Mouse (Mus musculus) left cerebral cortex, adult 8-10 months (tissue): ENCODE data around the gene Map3k13. TPM values are rescaled to one million over a fixed set of nuclear protein-coding genes. Genes with fewer than 3 reads are reported as not detected.
"Not testable (repeated sequence)": the region's sequence is repeated elsewhere in the genome, so short reads cannot be mapped to it uniquely, and the experiment has no call there.

ENCODE experiments used
- DNase-seq, 2 experiments: peaks; one replicate each; pipeline ENCODE4 v3.0.0; 2022; ENCODE audit warnings: low spot score in 2 of 2
- total RNA-seq, 4 experiments: library from RNA; stranded (reverse); gene quantifications; 2 replicates each; pipeline ENCODE4 v1.2.4; 2022

Gene Map3k13
- total RNA-seq = 10 to 100 TPM; 13.6 to 17.6 (median 15.8) TPM

DNA sequence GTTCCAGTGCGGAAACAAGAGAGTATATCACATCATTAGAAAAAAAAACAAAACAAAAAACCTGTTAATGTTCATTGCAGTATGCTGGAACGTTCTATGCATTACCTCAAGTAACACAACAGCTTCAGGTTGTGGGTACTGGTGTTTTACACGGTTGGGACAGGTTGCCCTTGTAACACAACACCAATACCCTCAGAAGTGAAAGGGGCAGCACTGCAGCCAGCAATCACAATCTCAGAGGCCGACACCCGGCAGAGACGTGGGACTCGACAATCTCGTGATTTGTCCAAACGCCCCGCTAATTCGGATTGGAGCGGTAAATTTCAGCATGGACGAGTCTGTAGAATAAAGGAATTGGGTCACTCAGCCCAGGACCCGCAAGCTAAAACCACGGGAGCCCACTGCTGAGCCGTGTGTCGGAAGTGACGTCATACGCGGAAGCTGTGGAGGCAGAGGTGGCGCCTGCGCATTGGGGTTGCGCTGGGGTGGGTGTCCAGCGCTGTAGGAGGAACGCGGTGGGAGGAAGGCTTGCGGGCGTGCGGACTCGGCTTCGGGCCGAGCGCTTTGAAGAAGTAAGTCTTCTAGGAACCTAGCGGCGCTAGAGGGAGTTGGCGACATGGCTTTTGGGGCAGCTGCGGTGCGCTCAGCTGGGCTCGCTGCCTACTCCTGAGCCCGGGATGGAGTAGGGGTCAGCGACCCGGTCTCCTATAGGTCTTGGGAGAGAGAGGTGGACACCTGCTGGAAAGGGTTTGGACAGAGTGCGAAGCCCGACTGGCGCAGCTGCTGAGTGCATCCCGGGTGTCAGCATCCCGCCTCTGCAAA lies at the start of gene Map3k13:
Map3k13 (plus strand) TSS at position 472 of the 822 bp plus-strand sequence.
- DNase-seq = peak; percentile 89 to 93

DNA sequence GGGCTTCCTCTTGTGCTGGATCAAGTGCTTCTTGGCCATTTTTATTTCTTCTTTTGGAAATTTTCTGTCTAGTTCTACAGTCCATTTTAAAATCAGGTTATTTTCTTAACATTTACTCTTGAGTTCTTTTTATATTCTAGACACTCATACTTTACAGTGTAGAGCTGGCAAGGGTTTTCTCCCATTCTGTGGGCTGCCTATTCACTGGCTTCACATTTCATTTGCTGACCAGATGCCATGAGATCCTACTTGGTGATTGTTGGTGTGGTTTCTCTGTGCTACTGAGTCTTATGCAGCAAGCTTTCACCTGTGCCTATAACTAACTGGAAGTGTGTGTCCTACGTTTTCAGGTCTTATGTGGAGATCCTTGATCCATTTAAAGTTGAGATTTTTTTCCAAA lies 35.7 kb upstream of the Map3k13 start:
- DNase-seq = no peak

DNA sequence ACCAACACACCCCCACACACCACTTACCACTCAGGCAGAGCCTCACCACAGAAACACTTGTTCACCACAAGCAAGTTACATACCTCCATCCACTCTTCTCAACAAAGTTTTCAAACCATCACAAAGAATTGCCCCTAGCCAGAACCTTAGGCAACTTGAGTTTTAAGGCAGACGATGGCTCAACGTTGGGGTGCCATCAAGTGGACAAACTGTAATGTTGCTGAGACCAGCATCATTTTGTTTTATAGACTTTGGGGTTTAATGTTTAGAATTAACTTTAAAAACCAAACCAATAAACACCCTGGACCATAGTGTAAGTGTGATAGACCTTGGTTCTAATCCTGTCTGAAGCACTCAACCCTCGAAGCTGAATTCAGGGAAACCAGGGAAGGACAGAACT lies 25.9 kb upstream of the Map3k13 start:
- DNase-seq = no peak

DNA sequence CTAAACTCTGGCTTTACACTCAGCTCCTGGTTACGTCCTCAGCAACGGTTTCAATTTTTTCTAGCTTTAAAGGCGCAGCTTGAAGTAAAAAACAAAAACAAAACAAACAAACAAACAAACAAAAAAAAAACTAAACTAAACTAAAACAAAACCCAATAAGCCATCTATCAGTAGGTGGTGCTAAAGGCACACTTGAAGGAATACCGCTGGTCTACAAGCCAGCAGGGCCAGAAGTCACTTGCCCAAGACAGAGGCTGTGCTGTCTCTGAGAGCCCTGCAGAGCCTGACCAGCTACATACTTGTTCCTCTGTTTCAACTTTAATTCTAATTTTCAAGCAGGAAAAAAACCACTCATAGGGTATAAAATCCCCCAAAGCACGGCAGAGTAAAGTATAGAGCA lies 24.5 kb upstream of the Map3k13 start:
- DNase-seq = no peak

DNA sequence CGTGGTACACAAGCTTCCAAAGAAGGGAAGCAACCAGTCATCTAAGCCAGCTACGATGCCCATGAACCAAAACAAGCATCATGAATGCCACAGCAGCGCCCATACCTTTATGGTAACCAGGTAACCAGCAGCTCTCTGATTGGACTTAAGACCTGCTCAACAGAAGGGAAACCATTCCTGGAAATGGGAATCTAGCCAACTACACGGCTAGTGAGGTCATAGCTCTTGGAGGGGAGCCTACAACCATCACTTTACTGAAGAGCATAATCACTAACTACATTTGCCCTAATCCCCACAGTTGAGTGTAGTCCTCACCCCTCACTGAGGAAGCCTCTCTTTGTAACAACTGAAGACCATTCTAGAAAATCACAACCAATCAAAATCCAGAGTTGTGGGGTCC lies 19.4 kb upstream of the Map3k13 start:
- no peak for DNase-seq

DNA sequence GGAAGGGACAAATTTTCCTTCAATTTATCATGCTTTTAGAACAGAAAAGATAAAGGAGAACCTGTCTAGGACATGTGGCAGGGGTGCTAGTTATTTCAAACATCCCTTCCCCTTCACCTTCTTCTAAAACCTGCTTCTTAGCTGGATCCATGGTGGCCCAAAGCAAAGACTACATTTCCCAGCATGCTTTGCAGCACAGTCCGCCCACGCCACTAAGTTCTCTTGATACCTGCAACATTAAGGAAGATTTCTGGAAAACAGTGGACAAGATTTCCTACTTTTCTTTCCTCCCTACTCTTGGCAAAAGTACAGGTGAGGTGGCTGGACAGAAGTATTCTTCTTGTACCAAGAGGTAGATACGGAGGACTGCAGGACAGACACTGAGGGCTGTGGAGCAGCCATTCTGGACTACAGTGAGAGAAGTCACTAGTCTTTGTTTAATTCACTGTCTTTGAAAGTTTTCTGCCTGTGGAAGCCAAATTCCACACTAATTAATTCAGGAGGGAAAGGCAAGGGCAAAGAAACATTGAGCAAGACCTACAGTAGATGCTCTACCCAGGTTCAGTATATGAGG lies 15.8 kb upstream of the Map3k13 start:
- DNase-seq = no peak

DNA sequence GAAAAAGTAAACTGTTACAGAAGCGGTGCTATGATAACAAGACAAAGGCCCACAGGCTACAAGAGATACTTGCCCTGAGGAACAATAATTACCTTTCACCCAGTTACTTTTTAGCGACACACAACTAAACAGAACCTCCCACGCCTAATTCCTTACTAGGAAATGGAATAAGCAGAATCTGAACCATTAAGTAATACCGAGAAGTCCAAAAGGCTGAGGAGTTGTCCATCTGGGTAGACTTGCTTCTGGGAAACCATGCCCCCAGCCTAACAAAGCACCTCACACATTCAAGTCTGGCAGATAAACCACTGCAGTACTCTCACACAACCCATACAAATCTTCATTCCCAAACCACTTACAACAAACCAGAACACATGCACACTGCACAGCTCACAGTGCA lies 15.0 kb upstream of the Map3k13 start:
- DNase-seq = no peak

DNA sequence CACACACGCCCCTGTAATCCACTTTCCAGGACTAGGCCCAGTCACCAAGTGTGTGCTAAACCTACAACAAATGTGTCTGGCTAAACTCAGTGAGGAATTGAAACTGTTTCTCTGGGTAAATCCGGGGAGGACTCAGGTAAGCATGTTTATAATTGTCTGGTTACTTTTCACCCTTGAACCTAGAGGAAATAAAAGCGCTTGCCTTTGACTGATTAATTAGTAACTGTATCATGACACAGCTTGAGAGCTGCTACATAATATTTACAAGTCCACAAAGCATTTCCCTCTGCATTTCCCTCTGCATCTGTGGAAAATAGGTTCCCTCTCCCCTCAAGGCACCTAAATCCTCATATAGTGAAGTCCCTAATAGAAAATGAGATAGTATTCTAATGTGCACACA lies 12.9 kb upstream of the Map3k13 start:
- DNase-seq = no peak

DNA sequence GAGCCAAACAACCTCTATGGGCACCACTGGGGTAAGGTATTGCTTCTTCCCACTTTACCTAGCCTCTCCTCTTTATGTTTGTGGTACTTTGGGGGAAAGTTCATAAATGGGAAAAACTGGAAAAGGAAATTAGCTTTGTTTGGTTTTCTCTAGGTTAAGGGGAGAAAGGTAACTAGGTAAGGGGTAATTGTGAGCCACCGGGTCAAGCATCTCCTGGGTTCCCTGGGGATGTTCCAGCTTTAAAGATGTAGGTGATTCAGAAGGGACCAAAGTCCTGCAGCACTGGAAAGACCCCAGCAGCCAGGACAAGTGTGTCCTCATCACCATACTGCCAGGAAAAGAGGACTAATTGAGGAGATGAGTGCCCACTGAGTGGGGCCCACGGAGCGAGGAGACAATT lies 12.3 kb upstream of the Map3k13 start:
- no peak for DNase-seq

DNA sequence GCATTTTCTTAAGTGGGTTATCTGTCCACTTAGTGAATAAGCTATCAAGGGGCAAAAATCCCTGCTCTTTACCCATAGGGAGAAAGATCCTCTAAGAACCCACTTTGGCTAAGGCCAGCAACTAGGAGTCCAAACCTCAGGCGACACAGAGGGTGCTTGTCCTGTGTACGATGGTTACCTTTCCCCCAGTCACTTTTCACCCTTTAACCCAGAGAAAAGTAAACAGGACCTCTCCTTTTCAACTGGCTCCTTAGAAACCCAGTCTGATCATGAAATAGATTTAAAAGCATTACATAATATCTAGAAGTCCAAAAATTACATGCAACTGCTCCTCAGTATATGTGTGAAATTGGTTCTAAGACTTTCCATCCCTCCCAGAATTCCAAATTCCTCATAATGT lies 11.3 kb upstream of the Map3k13 start:
- no peak for DNase-seq

DNA sequence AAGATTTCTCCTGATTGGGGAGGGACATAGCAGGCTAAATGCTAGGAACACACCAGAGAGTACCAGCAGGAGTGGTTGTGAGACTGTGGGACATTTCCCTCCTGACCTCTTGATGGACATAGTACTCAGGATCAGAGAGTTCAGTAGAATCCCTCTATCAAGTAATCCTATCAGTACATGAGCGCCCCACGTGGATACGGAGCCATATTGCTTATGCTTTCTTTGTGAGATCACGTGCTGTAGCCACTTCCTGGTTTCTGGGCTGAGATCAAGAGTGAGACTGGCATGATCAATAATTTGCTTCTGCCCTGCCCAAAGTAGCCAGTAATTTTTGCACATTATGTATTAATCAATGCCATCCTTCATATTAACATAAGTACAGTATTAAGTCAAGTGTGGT lies 9.1 kb upstream of the Map3k13 start:
- no peak for DNase-seq

DNA sequence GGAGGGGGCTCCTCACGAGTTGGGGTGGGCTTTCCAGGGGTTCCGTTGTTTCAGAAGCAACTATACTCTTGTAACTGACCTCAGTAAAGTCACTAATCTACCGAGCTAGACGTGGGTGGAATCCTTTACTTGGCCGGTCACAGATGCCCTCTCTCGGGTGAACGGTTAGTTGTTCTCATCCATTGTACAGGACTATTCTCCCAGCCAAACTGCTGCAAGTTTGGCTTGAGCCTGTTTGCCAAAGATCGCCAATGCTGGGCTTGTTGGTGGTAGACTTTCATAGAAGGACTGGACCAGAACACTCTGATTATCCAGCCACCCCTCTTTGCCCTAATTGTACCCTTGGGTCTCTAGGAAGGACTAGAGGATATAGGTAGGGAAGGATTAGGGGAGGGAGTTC lies 7.8 kb upstream of the Map3k13 start:
- no peak for DNase-seq

DNA sequence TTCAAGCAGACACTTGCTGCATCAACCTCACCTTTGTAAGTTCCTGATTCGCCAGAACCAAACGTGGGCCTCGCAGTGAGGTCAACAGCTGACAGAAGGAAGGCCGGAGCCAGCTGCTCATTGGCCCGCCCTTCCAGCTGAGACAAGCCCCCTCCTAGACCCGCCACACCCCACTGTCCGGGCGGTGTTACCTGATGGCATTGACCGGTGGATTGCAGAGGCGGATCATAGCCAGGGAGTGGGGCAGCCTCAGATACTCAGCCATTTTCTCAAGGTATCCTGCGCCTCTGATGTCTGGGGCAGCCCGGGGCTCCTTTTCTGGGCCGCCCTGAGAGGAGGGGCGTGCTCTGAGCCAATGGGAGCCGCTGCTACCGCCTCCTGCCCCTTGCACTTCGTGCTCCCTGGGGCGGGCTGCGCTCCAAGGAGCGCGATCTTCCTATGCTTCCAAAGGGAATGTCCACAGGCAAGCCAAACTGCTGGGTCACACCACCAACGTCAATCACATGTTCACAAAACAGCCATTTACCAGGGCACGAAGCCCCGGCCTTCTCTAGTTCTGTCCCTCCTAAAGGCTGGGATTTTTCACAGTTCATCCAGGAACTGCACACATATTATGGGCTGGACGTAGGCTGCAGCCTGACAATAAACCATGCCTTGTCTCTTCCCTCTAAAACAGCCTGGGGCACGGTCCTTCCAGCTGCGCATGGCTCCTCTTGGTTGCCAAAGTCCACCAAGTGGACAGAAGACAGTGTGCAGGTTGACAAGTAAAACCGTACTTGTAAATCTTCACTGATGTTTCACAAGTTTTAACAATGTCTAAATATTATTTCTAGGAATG lies 6.4 kb upstream of the Map3k13 start, which contains the start of gene Ehhadh:
Ehhadh (minus strand) TSS at position 292 of the 838 bp plus-strand sequence.
- DNase-seq = peak; percentile 37 to 43

DNA sequence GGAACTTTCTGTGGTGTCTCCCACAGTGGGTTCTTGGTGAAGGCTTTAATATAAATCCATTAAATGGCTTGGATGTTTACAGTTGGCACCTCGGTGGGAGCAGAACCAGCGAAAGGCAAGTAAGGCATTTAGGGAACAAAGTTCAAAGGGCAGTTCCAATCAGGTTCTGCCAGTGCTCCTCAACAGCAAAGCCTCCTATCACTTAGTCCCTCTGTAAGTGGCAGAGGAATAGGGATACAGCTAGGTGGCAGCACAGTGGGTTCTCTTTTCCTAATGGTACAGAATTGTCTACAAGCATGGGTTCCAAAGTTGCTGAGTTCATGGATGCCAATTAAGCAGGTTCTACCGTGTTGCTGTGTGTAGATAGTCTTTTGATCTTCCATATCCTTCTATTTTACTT lies 5.6 kb upstream of the Map3k13 start:
- DNase-seq = no peak

DNA sequence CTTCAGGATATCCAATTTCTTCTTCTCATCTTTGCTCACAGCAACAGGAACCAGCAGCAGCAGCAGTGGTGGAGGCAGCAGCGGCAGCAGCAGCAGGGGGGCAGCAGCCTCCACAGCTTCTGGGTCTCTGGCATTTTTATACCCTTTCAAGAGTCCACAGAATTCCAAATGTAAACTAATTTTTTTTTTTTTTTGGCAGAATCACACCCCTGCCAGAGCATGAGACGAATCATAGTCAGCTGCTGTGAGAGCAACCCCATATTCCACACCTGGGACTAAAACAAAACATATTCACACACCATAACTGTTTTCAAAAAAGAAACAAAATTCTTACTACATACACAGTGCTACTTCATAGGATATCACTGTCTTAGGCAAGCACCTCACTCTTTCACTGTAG lies 5.0 kb upstream of the Map3k13 start:
- no peak for DNase-seq

DNA sequence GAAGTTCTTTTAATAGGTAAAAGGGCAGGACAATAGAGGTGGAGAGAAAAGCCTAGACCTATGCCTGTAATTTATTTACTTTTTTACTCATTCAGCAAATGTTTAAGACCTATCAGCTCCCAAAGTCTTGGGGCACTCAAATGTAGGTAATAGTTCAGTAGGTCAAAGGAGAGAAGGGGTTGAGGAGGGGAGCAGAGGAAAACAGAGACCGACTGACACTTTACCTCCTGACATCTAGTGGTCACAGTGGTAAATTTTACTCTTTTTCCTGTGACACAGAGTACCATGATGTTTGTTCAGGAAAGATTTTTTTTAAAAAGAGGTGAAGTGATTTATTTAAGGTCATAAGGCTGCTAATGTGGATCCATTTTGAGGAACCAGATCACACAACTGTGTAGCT lies 3.7 kb upstream of the Map3k13 start:
- no peak for DNase-seq

DNA sequence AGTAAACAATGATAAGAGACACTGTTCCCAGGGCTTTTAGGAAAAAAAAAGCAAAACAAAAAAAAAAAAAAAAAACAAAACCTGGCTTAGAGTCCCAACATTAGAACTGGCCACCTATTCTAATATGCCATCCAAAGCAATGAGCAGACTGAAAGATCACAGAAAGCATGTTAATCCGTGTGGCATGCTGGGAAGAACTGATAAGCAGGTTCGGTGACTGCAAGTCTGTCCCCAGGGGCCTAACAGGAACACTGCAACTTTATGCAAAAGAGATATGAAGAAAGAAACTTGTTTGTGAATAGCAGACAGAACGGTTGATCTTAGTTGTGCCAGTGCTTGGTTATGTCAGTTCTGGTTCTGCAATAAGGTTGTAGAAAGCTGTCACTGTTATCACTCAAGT lies 2.4 kb upstream of the Map3k13 start:
- DNase-seq = no peak

DNA sequence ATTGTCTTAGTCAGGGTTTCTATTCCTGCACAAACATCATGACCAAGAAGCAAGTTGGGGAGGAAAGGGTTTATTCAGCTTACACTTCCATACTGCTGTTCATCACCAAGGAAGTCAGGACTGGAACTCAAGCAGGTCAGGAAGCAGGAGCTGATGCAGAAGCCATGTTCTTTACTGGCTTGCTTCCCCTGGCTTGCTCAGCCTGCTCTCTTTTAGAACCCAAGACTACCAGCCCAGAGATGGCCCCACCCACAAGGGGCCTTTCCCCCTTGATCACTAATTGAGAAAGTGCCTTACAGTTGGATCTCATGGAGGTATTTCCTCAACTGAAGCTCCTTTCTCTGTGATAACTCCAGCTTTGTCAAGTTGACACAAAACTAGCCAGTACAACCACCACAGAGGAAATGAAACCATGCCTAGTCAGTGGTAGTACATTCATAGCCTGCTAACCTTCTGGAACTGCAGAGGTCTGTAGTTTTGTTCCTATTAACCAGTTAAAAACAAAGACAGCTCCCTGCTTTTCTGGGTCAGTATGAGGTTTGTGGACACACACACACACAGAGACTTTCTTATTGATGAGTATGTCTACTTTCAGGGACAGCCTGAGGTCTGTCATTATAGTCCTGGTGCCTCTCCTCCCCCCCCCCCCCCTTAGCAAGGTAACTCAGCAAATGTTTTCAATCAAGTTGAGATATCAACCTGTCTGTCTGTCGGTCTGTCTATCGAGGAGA lies 901 bp upstream of the Map3k13 start:
- DNase-seq = not testable (repeated sequence)

DNA sequence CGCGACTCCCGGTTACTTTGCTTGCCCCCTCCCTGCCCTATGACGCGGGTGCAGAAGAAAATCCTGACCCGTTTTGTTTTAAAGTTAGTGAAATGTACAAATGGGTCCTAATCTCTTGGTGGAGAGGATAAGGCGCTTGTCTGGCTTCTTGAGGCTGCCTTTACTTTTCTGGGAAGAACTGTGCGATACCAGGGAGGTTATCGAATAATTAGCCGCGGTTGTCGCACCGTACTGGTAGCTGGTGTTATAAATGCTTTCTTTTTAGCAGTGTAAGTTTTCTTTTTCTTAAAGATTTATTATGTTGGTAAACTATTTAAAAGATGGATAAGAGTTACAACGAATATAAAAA lies 525 bp downstream of the Map3k13 start:
- no peak for DNase-seq

DNA sequence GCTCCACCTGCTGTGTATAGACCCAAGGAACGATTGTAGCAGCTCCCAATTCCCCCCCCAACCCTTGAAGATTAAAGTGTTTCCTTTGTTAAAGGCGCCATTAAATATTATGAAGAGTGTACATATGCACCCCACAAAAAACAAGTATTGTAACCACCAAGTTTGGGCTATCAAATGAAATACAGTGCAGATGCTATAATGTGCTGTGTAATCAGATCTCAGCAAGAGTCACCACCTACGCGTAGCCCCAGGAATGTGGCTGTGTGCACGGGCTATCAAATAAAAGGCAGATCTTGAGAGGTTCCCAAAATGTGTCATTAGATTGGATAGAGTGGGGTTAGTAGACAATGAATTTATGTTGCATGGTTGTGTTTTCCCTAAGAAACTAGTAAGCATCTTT lies 925 bp downstream of the Map3k13 start:
- no peak for DNase-seq

DNA sequence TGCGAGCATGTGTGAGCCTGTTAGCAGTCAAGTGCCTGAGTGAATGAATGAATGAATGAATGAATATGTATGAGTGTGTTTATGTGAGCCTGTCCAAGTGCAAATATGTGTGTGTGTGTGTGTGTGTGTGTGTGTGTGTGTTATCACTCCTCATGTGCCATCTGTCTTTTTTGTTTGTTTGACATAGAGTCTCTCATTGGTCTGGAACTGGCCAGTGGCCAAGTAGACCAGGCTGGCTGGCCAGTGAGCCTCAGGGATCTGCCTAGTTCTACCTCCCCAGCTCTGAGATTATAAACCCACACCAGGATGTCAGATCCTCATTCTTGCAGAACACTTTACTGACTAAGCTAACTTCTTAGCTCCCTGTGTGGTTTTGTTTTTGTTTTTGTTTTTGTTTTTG lies 10.1 kb downstream of the Map3k13 start:
- no peak for DNase-seq

DNA sequence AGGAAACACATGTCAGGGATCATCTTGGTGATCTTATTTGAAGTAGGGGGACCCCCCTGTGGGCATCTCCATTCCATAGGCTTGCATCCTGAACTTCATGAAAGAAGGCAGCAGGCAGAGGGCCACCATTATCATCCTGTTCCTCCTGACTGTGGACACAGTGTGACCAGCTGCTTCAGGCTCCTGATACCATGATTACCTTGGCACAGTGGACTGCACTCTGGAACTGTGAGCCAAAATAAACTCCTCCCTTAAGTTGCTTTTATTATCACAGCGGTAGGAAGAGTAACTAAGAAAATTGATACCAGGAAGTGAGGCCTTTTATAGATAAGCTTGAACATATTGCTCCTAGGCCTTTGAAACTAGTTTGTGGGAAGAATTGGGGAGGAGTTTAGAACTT lies 12.7 kb downstream of the Map3k13 start:
- no peak for DNase-seq
